Mouse (Mus musculus): ENCODE measurements around the gene Kirrel3.

The Kirrel3 gene

DNA sequence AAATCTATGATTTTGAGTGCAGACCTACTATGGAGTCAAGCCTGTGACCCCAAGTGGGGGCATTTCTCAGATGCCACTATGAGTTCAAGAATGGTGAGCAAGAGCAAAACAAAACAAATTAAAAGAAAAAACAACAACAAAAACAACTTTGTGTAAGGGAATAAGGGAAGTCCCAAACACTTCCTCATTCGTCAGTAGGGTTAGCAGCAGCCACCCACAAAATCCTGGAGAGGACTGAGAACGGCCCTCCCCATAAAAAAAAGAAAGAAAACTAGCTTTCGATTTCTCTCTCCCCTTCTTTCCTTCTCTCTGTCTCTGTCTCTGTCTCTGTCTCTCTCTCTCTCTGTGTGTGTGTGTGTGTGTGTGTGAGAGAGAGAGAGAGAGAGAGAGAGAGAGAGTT, 570.9 kb downstream of the Kirrel3 start:
- DNase-seq (ENCODE audit: low spot score in 2 of 2), result no peak

DNA sequence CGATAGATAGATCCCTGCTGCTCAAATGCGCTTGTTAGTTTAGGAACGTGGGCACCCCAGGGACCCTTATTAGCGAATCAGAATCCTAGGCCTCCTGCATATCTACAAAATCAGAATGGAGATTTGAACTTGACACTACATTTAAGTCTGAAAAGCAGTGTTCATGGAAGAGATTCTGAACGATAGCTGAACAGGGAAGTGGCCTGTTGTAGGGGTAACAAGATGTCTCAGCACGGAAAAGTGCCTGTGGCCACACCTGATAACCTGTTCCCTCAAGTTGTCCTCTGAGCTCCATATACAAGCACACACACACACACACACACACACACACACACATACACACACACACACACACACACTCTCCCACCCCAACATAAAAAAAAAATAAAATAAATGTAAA, 571.9 kb downstream of the Kirrel3 start:
- peak in 1 of 2 experiments; percentile 0 for DNase-seq (ENCODE audit: low spot score in 2 of 2)

DNA sequence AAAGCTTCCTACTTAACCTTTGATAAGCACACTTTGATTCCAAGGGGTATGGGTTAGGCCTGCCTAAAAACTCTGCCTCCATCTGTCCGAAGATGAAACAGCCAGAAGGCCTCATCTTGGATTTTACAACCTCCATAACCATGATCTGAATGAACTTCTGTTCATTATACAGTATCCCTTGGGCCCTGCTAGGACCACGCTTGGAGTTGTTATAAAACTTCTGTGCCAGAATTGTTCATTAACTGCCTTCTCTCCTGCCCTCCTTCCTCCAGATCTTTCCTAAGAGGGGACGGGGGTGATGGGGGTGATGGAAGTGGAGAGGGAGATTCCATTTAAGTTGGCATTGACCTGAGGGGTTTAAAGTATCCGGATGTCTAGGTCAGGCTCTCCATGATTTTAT, 572.5 kb downstream of the Kirrel3 start:
- peak in 1 of 2 experiments; percentile 0 for DNase-seq (ENCODE audit: low spot score in 2 of 2)

DNA sequence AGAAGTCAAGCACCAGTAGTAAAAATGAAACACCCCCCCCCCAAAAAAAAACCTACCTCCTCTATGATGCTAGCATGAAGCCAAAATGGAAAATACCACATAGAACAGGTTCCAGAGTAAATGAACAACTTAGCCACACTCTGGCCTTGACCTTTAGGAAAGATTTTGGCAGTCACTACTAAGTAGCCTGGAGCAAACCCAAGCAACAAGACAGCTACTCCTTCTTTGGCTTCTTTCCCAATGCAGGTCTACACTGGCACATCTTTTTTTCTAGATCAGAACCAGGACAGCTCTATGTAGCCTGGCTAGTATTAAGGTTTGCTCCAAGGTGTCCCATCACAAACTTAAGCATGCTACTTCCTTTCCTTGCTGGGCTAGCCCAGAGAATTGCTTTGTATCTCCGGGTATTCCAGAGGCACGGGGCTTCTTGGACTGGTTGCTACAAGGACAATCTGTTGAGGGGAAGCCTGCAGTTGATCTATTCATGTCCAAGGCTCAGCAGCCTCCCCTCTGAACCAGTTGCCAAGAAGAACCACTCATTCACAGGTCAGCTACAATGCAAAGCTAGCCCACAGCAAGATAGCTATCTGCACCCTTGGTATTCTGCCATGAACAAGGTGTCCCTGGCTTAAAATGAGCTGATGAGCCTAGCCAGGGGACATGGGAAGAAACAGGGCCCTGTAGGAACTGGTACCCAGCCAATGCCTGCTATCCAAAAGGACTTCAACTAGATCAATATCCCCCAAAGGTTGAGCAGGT, 573.1 kb downstream of the Kirrel3 start:
- peak in 1 of 2 experiments; percentile 3 for DNase-seq (ENCODE audit: low spot score in 2 of 2)

DNA sequence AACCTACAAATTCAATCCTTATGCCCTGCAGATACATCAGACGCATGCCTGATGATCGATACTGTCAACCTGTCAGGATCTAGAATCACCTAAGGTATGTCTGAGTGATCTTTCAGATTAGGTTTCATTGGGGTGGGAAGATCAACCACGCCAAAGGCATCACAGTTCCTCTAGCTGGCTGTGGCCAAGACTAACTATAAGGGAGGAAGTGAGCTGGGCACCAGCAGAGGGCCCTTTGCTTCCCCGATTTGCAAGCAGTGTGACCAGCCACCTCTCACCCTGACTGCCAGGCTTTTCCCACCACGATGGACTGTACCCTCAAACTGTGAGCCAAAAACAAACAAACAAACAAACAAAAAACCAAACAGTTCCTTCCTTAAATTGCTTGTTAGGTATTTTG, 574.2 kb downstream of the Kirrel3 start:
- DNase-seq (ENCODE audit: low spot score in 2 of 2), result no peak

DNA sequence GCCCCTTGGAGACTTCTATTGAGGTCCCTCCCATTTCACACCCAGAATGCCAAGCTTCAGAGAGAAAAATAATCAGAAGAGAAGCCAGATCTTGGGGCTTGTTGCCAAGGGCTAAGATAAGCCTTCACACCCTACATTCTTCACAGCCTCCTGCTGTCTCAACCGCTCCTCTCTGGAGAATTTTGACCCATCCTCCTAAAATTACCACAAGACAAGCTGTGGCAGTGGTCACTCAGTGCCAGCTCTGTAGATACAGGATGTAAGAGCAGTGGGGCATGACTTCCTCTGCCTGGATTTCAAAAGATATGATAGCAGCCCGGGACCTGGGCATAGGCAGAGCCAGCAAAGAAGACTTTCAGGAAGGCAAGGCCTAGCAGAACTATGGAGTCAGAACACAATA, 575.8 kb downstream of the Kirrel3 start:
- peak in 1 of 2 experiments; percentile 2 for DNase-seq (ENCODE audit: low spot score in 2 of 2)

Measured in frontal cortex, postnatal 25 days (tissue).